Mouse (Mus musculus) adrenal gland, postnatal 25 days (tissue): Measurements from ENCODE around the gene Wdr4. TPM values are rescaled to one million over a fixed set of nuclear protein-coding genes. Genes with fewer than 3 reads are reported as not detected.

ENCODE experiments used
- DNase-seq: peaks from one replicate; pipeline ENCODE4 v3.0.0; 2021; ENCODE audit warnings: mixed read lengths
- microRNA-seq, 2 experiments: library from miRNA; unstranded; fragments of <30 nt; microRNA quantifications; one replicate each; pipeline ENCODE4 v1.2.0; 2021
- total RNA-seq: library from RNA; stranded (reverse); gene quantifications from 2 replicates; pipeline ENCODE4 v1.2.3, GENCODE M21; 2021

Gene Wdr4
- total RNA-seq, 1 experiment from 2014 or later: 27.8 TPM

DNA sequence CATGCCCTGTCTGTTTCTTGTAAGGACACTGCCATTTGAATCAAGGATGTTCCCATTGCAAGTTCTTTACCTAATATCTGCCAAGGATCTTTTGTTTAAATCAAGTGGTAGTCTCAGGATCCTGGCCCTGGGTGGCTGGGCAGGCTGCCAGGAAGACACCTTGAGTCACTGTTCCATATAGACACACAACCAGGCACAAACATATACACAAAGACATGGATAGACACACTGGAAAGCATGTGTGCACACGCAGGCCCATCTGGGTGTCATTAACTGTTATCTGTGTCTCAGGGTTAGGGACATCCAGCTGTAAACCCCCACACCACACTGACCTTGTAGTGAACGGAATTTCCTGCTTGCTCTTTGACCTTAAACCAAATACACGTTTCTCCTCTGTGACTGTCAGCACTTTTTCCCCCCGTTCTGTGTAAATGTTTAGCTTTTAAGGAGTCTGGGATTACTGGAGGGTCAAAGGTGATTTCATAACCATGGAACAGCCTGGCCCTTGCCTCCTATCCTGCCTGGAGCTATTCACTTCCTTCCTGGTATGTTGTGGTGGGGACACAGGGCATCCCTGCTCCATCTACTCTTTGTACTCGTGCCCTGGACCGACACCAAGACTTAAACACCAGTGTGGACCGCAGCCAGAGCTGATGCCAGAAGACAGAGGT is 74.6 kb downstream of the Wdr4 start:
- no peak for DNase-seq

Small RNAs within 50 kb of the gene (microRNA-seq; reads per million reads assigned to microRNA genes)
- 0 reads per million in 2 experiments for gene Gm24970

Other genes starting within 250 kb of the Wdr4 start
- 4.3 and 6.4 TPM in 2 replicates for gene Rsph1, start 242.6 kb downstream of the Wdr4 start, total RNA-seq
- 15.5 and 16.3 TPM in 2 replicates for gene Slc37a1, start 233.2 kb downstream of the Wdr4 start, total RNA-seq
- 1.4 and 2.5 TPM in 2 replicates for gene Pde9a, start 133.8 kb downstream of the Wdr4 start, total RNA-seq
- gene Ndufv3, start 135 bp upstream of the Wdr4 start, total RNA-seq: 379 and 390 TPM in 2 replicates
- gene Pknox1, start 44.8 kb upstream of the Wdr4 start, total RNA-seq: 23.9 and 25.0 TPM in 2 replicates
- 6.2 and 8.5 TPM in 2 replicates for gene Cbs, start 117.3 kb upstream of the Wdr4 start, total RNA-seq
- gene U2af1, start 138.9 kb upstream of the Wdr4 start, total RNA-seq: 147 and 148 TPM in 2 replicates
- gene Cryaa, start 157.8 kb upstream of the Wdr4 start, total RNA-seq: not detected in 2 replicates